11 mouse cellular contexts compared by ENCODE assay signal in genomic region chr2:92726640-92727039, GRCm38 (mm10).
A peak's percentile ranks its signal among the peaks of the same experiment; 100 is the strongest.
DNase-seq lines count a peak whose midpoint lies in the region; ATAC-seq and TF ChIP-seq lines count a peak whose summit lies in the region.
"Had no signal": no experiment of that assay in that cellular context is flagged by ENCODE, and none has a peak within 500 bp of the region (broad histone marks: within the 10 kb centered on the region; RNA-seq: fewer than 3 reads in every experiment).

No protein-coding gene starts in this region.

- no peaks in the 10 kb centered on the region for H3K9me3 ChIP-seq in neural tube, embryonic 11.5 days (ENCODE audit: control insufficient read depth, low read length)
- no peaks in the 10 kb centered on the region for H3K9me3 ChIP-seq in hindbrain, postnatal 0 days (ENCODE audit: low read length)
- H3K9me3 ChIP-seq: embryonic facial prominence, embryonic 13.5 days had no signal

- DNase-seq in heart, adult 11 months = peak; percentile 90
- no peak for DNase-seq in heart, adult 2 months
- DNase-seq in neural tube, embryonic 11.5 days (ENCODE audit: low spot score) = no peak
- DNase-seq in neural tube, embryonic 10.5 days (ENCODE audit: extremely low spot score, low spot score) = no peak
- peak; percentile 60 for DNase-seq in hindbrain, postnatal 0 days (ENCODE audit: low spot score)
- peak; percentile 68 for DNase-seq in retina, postnatal 1 day
- DNase-seq in left cerebral cortex, postnatal 25 days (ENCODE audit: low spot score in 2 of 2) = no peak

- H3K27ac ChIP-seq in heart, adult 2 months = no peak overlapping the region
- H3K27ac ChIP-seq in neural tube, embryonic 11.5 days (ENCODE audit: low read depth, low read length) = no peak overlapping the region
- 0 out of 2 replicates have a peak overlapping the region, but pooled peaks have one; percentile 26 for H3K27ac ChIP-seq in hindbrain, postnatal 0 days
- H3K27ac ChIP-seq: embryonic facial prominence, embryonic 13.5 days; macrophage had no signal

- no peaks in the 10 kb centered on the region for H3K36me3 ChIP-seq in heart, adult 2 months (ENCODE audit: control insufficient read depth, insufficient read depth, low read length)
- no peaks in the 10 kb centered on the region for H3K36me3 ChIP-seq in neural tube, embryonic 11.5 days (ENCODE audit: control insufficient read depth, insufficient read depth, low read length)
- no peaks in the 10 kb centered on the region for H3K36me3 ChIP-seq in hindbrain, postnatal 0 days (ENCODE audit: insufficient read depth, low read length)
- H3K36me3 ChIP-seq: embryonic facial prominence, embryonic 13.5 days had no signal

- H3K4me2 ChIP-seq in neural tube, embryonic 11.5 days (ENCODE audit: low read depth) = no peak overlapping the region
- no peak overlapping the region for H3K4me2 ChIP-seq in hindbrain, postnatal 0 days (ENCODE audit: low read depth, low read length)
- H3K4me2 ChIP-seq: embryonic facial prominence, embryonic 13.5 days had no signal

- peaks cover 5% of the 10 kb centered on the region for H3K4me1 ChIP-seq in heart, adult 2 months (ENCODE audit: control insufficient read depth, insufficient read depth, low read length)
- H3K4me1 ChIP-seq in neural tube, embryonic 11.5 days (ENCODE audit: control insufficient read depth, insufficient read depth, low read length) = 0 out of 2 replicates have a peak, but pooled peaks cover 5% of the 10 kb centered on the region
- peaks cover 18% of the 10 kb centered on the region for H3K4me1 ChIP-seq in hindbrain, postnatal 0 days (ENCODE audit: insufficient read depth, low read length)
- H3K4me1 ChIP-seq: embryonic facial prominence, embryonic 13.5 days had no signal

- no peak for TF ChIP-seq EP300 in heart, adult 2 months (IDR thresholded peaks at IDR 0.05; ENCODE audit: insufficient read depth, low read depth, low read length)

- no peak for TF ChIP-seq CTCF in heart, adult 2 months (IDR thresholded peaks at IDR 0.05)
- no peak for TF ChIP-seq CTCF in hindbrain, postnatal 0 days (IDR thresholded peaks at IDR 0.05; ENCODE audit: low read depth)

- H3K4me3 ChIP-seq in heart, adult 2 months = no peak overlapping the region
- H3K4me3 ChIP-seq in neural tube, embryonic 11.5 days (ENCODE audit: low read depth, low read length) = no peak overlapping the region
- no peak overlapping the region for H3K4me3 ChIP-seq in hindbrain, postnatal 0 days (ENCODE audit: low read length)
- H3K4me3 ChIP-seq: embryonic facial prominence, embryonic 13.5 days; left cerebral cortex, adult 2 months had no signal

- 58% methylated on average over 7 of the region's 7 CpGs for WGBS in heart, adult 2 months
- 56% methylated on average over 7 of the region's 7 CpGs for WGBS in neural tube, embryonic 11.5 days
- 30% methylated on average over 7 of the region's 7 CpGs for WGBS in hindbrain, postnatal 0 days

- H3K27me3 ChIP-seq in heart, adult 2 months (ENCODE audit: control insufficient read depth, insufficient read depth, low read length) = no peaks in the 10 kb centered on the region
- H3K27me3 ChIP-seq in neural tube, embryonic 11.5 days (ENCODE audit: control insufficient read depth, insufficient read depth, low read length) = no peaks in the 10 kb centered on the region
- H3K27me3 ChIP-seq in hindbrain, postnatal 0 days (ENCODE audit: insufficient read depth, low read length) = no peaks in the 10 kb centered on the region
- H3K27me3 ChIP-seq: embryonic facial prominence, embryonic 13.5 days had no signal

- no peak overlapping the region for H3K9ac ChIP-seq in heart, adult 2 months (ENCODE audit: low read depth, low read length)
- H3K9ac ChIP-seq in neural tube, embryonic 11.5 days (ENCODE audit: low read length) = 0 out of 2 replicates have a peak overlapping the region, but pooled peaks have one; percentile 3
- H3K9ac ChIP-seq in hindbrain, postnatal 0 days (replicated peaks; ENCODE audit: low read length) = no peak overlapping the region
- H3K9ac ChIP-seq: embryonic facial prominence, embryonic 13.5 days had no signal

- ATAC-seq in neural tube, embryonic 11.5 days (ENCODE audit: insufficient read depth, low FRiP score, low TSS enrichment) = no peak
- ATAC-seq in hindbrain, postnatal 0 days = peak; percentile 38; the same call in 1 of the 2 replicates
- no peak for ATAC-seq in megakaryocyte-erythroid progenitor cell, adult 5-6 weeks (replicated peaks; ENCODE audit: low FRiP score, low TSS enrichment, poor library complexity, severe bottlenecking)

- no peaks in the 10 kb centered on the region for H3K79me2 ChIP-seq in heart, adult 2 months (replicated peaks; ENCODE audit: control insufficient read depth, insufficient read depth, low read length)

- intact Hi-C loops in heart, adult 2 months (cut with DNase I) = no loop called here
- intact Hi-C loops in left cerebral cortex, postnatal 25 days (cut with DNase I) = no loop called here

- TF ChIP-seq POLR2A in heart, adult 2 months (IDR thresholded peaks at IDR 0.05; ENCODE audit: insufficient read depth, low read depth, low read length) = no peak

Comparison
In these comparisons a context has a peak if more than half of its experiments do, and no peak if none do; other contexts are left out.
1. DNase-seq: peak in heart, adult 11 months (single experiment), hindbrain, postnatal 0 days (single experiment) and retina, postnatal 1 day (single experiment); none in heart, adult 2 months (0 of 2), neural tube, embryonic 11.5 days (single experiment), neural tube, embryonic 10.5 days (single experiment) and left cerebral cortex, postnatal 25 days (0 of 2).